Mouse (Mus musculus): Measurements from ENCODE around the gene Apol7b. TPM values are rescaled to one million over a fixed set of nuclear protein-coding genes. Genes with fewer than 3 reads are reported as not detected.
A peak's percentile ranks its signal among the peaks of the same experiment; 100 is the strongest.
"Not testable (repeated sequence)": the region's sequence is repeated elsewhere in the genome, so short reads cannot be mapped to it uniquely, and the experiment has no call there.

Gene Apol7b
- total RNA-seq (2021) = under 1 TPM in 1 of 2 experiments, not detected in 1; 0.29 TPM

GRCm38 (mm10) chr15:77447392-77447791 is at the start of gene Apol7b:
Apol7b (minus strand) TSS chr15:77447492.
- DNase-seq; intact Hi-C loops (cut with DNase I): not testable (repeated sequence)

DNA sequence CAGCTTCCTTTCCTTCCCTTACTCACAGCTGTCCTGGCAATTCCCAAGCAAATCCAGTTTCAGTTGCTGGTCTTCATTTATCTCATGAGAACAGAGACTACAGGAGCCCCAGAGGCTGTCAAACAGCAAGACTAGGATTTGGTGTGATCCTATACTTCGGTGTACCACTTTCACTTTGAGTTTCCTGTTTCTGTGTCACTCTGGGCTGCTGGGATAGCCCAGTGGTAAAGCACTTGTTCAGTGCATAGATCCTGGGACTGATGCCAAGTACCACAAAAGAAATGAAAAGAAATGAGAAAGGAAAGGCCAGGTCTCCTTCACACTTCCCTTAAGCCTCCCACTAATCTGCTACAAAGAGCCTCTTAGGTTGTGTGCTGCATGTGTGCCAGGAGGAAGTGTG is 47.4 kb upstream of the Apol7b start:
- intact Hi-C loops (cut with DNase I); DNase-seq: not testable (repeated sequence)

GRCm38 (mm10) chr15:77493181-77493580 is 45.9 kb upstream of the Apol7b start:
- intact Hi-C loops (cut with DNase I) = not testable (repeated sequence)

GRCm38 (mm10) chr15:77482140-77482794 is 35.0 kb upstream of the Apol7b start:
- intact Hi-C loops (cut with DNase I) = no loop called here
- DNase-seq = no peak

More at GRCm38 (mm10) chr15:77493181-77493580, 45.9 kb upstream of the Apol7b start:
- not testable (repeated sequence) for DNase-seq

- DNase-seq; intact Hi-C loops (cut with DNase I): not testable (repeated sequence)
Observed at GRCm38 (mm10) chr15:77476693-77477092, 29.4 kb upstream of the Apol7b start, which contains the start of gene Apol10a. Apol10a (plus strand) TSS chr15:77477047.

DNA sequence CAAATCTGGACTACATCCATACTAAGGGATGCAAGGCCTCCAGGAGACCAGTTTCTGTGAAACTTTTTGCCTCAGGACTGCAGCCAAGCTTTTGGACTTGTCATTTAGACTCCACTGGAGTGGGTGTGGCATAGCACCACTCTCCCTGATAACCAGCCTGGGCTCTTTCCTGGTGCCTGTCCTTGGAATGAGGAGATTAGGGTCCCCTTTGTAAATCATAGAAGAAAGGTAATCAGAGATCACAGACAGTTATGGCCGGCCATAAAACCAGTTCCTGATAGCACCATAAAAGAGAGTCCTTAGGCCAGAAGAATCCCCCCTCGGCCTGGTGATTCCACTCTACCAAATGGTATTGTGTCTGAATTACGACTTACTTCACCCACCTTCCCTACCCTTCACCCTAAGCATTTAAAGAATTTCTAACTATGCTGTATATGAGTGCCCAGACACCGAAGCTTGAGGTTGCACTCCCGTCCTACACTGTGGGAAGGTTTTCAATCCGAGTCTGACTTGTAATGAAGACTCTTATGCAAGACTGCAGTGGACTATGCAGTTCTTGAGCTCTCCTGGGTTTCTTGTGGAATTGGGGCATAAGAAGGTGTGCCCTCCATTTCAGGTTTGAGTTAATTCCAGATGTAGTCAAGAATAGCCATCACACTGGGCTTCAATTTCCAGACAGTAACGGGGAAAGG is 27.6 kb upstream of the Apol7b start:
- intact Hi-C loops (cut with DNase I); DNase-seq: not testable (repeated sequence)

GRCm38 (mm10) chr15:77449927-77450326 is 2.6 kb upstream of the Apol7b start:
- DNase-seq = peak; percentile 17
- intact Hi-C loops (cut with DNase I) = not testable (repeated sequence)

GRCm38 (mm10) chr15:77445668-77446067 is 1.6 kb downstream of the Apol7b start:
- intact Hi-C loops (cut with DNase I); DNase-seq: not testable (repeated sequence)

- DNase-seq; intact Hi-C loops (cut with DNase I): not testable (repeated sequence)
Observed at GRCm38 (mm10) chr15:77444746-77445145, 2.5 kb downstream of the Apol7b start.

- DNase-seq; intact Hi-C loops (cut with DNase I): not testable (repeated sequence)
Observed at GRCm38 (mm10) chr15:77428690-77429448, 18.4 kb downstream of the Apol7b start.

DNA sequence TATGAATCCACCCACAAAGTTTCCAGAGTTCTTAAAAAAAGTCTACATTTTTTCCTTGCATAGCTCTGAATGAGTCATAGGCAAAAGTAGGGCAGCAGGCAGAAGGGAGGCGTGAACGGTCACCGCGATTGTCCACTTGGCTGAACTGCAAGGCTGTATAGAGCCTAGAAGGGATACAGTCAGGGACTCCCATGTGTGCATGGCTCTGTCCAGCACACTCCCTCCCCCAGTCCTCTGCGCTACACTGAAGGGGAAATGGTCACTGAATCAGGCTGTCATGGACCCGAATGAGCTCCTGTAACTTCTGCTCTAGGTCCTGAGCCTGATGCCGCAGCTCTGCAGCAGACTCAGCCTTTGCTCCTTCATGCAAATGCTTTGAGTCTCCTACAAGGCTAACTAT is 24.4 kb downstream of the Apol7b start:
- peak in 1 of 2 experiments; percentile 13 for DNase-seq
- intact Hi-C loops (cut with DNase I) = not testable (repeated sequence)

DNA sequence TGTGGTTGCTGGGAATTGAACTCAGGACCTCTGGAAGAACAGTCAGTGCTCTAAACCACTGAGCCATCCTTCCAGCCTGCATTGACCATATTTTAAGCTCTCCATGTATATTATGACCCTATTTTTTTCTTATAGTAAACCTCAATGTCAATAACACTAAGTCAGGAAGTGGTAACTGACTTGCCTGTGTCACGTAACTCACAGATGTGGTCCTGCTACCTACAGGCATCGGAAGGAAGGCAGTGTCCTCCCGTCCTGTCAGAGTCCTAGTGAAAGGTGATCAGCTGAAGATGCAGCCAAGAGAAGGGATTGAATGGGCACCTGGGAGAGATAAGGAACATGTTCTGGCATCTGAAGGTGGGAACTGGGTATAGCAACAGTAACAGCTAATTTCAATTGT is 27.6 kb downstream of the Apol7b start:
- DNase-seq; intact Hi-C loops (cut with DNase I): not testable (repeated sequence)

DNA sequence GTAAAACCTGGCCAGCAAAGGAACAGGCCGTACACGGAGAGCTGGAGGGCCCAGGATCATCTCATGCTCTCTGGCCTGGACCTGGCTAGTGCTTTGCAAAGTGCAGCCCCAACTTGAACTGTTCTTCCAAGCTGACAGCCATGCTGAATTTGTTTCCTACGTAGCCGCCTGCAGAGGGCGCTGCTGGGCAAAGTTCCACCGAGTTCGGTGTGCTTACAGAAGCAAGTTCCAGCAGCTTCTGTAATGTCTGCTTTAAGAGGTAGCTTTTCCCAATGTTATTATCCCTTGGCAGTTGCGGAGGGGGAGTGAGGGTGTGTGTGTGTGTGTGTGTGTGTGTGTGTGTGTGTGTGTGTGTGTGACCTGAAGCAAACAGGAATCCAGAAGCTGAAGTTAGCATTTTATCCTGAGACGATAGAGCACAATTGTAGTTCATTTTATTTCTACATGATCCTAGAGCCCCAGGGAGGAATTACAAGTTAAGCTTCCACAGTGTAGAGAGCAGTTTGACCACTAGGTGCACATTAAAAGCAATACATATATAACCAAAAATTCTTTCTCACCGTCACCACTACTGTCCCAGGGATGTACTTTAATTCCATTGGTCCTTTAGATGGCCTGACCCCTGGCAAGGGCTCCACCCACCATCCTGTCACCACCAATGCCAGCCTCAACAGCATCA is 30.5 kb downstream of the Apol7b start:
- DNase-seq; intact Hi-C loops (cut with DNase I): not testable (repeated sequence)

DNA sequence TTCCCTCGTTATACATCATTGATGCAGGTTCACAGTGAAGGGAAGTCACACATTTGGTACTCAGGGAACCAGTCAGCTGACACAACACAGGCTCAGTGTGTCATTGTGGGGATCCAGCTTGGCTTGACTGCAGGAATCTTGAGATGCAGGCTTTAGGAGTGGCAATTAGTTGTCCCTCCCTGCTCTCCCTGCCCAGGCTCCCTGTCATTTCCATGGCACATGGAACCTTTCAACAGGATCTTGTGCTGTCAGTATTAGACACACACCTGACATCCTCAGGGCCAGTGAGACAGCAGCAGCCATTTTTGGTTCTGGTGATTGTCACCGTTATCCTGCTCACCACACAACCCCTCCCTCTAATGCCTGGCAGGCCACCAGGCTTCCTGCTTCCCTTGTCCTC is 31.6 kb downstream of the Apol7b start:
- intact Hi-C loops (cut with DNase I); DNase-seq: not testable (repeated sequence)

- DNase-seq; intact Hi-C loops (cut with DNase I): not testable (repeated sequence)
Observed at GRCm38 (mm10) chr15:77412695-77413094, 34.6 kb downstream of the Apol7b start.

GRCm38 (mm10) chr15:77411035-77411434 is 36.3 kb downstream of the Apol7b start, which contains the start of gene Apol9a:
Apol9a (minus strand) TSS chr15:77411135.
- intact Hi-C loops (cut with DNase I); DNase-seq: not testable (repeated sequence)

DNA sequence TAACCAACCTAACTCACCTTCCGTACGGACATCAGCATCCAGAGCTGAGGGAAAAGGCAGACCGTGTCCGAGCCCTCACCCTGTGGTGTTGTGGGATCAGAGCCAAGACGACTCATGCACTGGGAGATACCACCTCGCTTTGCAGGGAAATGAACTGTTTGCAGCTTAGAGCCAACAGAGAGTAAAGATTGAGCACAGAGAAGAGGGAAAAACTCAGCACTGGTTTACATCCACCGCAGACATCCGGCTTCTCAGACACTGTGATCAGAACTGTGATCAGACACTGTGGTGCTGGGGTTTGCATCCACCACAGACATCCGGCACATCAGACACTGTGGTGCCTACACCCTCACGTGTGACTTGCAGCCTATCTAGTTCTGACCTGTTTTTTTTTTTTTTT is 40.9 kb downstream of the Apol7b start:
- DNase-seq = peak; percentile 37 to 47
- intact Hi-C loops (cut with DNase I) = not testable (repeated sequence)

DNA sequence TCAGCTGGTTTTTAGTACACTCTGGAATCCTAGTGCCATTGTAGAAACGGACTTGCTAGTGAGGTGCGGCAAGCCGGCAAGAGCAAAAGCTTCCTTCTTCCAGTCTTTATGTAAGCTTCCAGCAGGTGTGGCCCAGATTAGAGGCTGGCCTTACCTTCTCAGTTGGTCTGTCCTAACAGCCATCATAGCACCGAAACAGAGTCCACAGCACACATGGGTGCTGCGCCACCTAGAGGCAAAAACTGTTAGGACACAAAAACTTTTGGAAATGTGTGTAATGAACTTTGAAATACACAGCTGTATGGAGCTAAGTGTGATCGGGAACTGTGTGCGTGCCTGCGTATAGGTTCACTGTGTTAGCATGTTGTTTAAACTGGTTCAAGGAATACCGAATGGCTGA is 48.3 kb downstream of the Apol7b start, which contains the start of gene Apol7a:
Apol7a (minus strand) TSS at position 84 of the 400 bp plus-strand sequence.
- DNase-seq = peak; percentile 25 to 47
- intact Hi-C loops (cut with DNase I) = not testable (repeated sequence)

DNA sequence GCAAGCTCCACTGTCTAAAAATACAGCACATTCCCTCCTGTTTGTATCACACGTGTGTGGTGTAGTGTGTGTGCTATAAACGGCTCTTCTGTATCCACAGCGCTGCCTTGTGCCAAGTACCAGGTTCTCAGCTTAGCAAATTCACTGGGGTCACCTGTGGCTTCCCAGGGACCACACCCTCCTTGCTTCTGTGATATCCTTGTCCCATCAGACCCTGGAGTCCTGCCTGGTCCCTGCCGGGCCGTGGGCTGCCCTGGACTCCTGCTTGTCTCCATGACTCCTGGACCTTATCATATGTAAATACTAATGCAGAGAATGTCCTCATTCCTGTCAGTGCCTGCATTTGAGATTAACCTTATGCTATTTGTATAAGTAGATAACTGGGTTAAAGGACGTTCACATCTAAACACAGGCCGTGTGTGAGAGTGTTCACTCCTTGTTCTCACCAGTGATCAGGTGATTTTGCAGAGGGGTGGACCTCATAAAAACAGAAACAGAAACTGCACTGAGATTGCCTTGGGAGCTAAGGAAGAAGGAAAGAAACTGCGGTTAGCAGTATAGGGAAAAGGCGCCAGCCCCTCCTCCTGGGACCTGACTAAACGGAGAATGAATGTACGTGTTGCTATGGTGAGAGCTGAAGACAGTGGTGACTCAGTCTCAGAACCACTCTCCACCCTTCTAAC is 49.7 kb downstream of the Apol7b start:
- peak; percentile 40 to 46 for DNase-seq
- intact Hi-C loops (cut with DNase I) = not testable (repeated sequence)

DNA sequence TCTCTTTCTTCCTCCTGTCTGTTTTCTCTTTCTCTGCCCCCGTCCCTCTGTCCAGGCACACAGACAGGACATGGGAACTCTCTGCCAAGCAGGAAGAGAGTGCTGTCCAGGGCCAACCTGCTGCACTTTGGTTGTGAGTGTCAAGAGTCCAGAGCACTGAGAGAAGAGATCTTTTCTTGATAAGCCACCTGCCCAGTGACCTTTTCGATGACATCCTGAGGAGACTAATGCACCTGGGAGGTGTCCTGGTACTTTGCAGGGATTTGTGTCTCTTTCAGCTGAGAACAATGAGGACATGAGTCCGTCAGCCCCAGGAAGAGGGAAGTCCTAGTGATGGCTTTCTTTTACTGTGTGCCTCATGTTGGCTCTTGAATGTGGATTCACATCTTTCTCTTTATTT is 53.5 kb downstream of the Apol7b start:
- intact Hi-C loops (cut with DNase I); DNase-seq: not testable (repeated sequence)

Data from heart, postnatal 10 days (tissue).